Mouse (Mus musculus) frontal cortex, postnatal 14 days (tissue): ENCODE data around the gene Gm8082.
"Not testable (repeated sequence)": the region's sequence is repeated elsewhere in the genome, so short reads cannot be mapped to it uniquely, and the experiment has no call there.

Experiments used
- DNase-seq, 2 experiments: peaks; one replicate each; pipeline ENCODE4 v3.0.0; 2022; ENCODE audit warnings: low spot score in 2 of 2

The Gm8082 gene

DNA sequence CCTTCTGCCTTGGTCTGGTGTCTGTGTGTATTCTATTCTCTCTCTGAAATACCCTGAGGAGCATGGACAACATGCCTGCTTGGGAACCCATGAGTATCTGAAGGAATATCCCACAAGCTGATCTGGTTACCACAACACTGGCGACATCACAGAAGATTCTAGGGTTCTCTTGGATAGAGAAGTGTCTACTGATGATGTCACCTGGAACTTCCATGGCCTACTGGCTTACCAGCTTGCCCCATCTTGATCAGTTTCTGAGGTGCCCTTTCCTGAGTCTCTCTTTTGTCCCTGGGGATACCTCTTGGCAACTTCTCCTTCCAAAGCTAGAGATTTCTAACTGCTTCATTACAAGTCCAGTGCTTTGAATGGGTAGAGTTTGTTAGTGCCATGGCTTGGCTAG, at the start of gene Gm8082:
Gene Gm8082 (minus strand): TSS at position 101 of the 400 bp plus-strand sequence.
- DNase-seq, result not testable (repeated sequence)

DNA sequence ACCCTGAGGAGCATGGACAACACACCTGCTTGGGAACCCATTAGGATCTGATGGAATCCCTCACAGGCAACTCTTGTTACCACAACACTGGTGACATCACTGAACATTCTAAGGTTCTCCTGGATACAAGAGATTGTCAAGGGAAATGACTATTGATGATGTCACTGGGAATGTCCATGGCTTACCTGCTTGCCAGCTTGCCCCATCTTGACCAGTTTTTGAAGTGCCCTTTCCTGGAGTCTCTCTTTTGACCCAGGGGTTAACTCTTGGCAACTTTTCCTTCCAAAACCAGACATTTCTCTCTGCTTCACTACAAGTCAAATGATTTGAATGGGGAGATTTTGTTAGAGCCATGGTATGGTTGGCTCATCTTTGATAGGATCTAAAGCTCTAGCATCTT, 22.1 kb upstream of the Gm8082 start, which contains the start of gene Gm10376:
Gene Gm10376 (minus strand): TSS at position 101 of the 400 bp plus-strand sequence.
- not testable (repeated sequence) for DNase-seq
